Mouse (Mus musculus): ENCODE measurements at regions not wholly inside any gene's neighbourhood (a gene's known extent, or its start where the extent isn't known, plus 50 kb on each side); places are given as distances from the start of the nearest gene placed in this dataset.

GRCm38 (mm10) chr3:128616675-128617074 is 583.0 kb upstream of the Pitx2 start:
- TF ChIP-seq POLR2A (IDR thresholded peaks at IDR 0.05; ENCODE audit: low read depth, low read length) (no peak), TBP (conservative IDR thresholded peaks at IDR 0.05; ENCODE audit: low read depth, low read length) (no peak)
